Mouse (Mus musculus): Measurements from ENCODE around the gene Entpd3. TPM values are rescaled to one million over a fixed set of nuclear protein-coding genes. Genes with fewer than 3 reads are reported as not detected.
A peak's percentile ranks its signal among the peaks of the same experiment; 100 is the strongest.

Gene Entpd3
- polyA plus RNA-seq, 1 experiment from 2014 or later = 0.30 TPM

- Histone ChIP-seq H3K4me1 (peaks cover 16% of the 10 kb centered on the region), H3K9ac (no peak overlapping the region), H3K36me3 (ENCODE audit: poor library complexity, severe bottlenecking) (no peaks in the 10 kb centered on the region), H3K27ac (no peak overlapping the region), H3K27me3 (peaks cover 33% of the 10 kb centered on the region), H3K4me3 (no peak overlapping the region), H3K4me2 (no peak overlapping the region), H3K9me3 (replicated peaks) (no peaks in the 10 kb centered on the region)
- ATAC-seq = no peak
- WGBS = 38% methylated on average over 6 of the region's 6 CpGs
Observed at GRCm38 (mm10) chr9:120542241-120542640, 2.6 kb downstream of the Entpd3 start.

- no peaks in the 10 kb centered on the region for H3K9me3 ChIP-seq (replicated peaks)
- peaks cover 5% of the 10 kb centered on the region; the same call in 1 of the 2 replicates for H3K4me1 ChIP-seq
- WGBS = 88% methylated on average over 2 of the region's 2 CpGs
- no peak for ATAC-seq
- H3K9ac ChIP-seq = no peak overlapping the region
- H3K27me3 ChIP-seq = peaks cover 7% of the 10 kb centered on the region; the same call in 1 of the 2 replicates
- H3K27ac ChIP-seq = no peak overlapping the region
- H3K4me3 ChIP-seq = no peak overlapping the region
- H3K4me2 ChIP-seq = no peak overlapping the region
- H3K36me3 ChIP-seq (ENCODE audit: poor library complexity, severe bottlenecking) = no peaks in the 10 kb centered on the region
Observed at GRCm38 (mm10) chr9:120545994-120546393, 6.4 kb downstream of the Entpd3 start.

- peaks cover 3% of the 10 kb centered on the region; the same call in 1 of the 2 replicates for H3K27me3 ChIP-seq
- H3K4me1 ChIP-seq = peaks cover 5% of the 10 kb centered on the region; the same call in 1 of the 2 replicates
- no peak overlapping the region for H3K9ac ChIP-seq
- no peaks in the 10 kb centered on the region for H3K9me3 ChIP-seq (replicated peaks)
- H3K4me2 ChIP-seq = no peak overlapping the region
- 95% methylated on average over 9 of the region's 9 CpGs for WGBS
- no peaks in the 10 kb centered on the region for H3K36me3 ChIP-seq (ENCODE audit: poor library complexity, severe bottlenecking)
- no peak for ATAC-seq
- no peak overlapping the region for H3K27ac ChIP-seq
- H3K4me3 ChIP-seq = no peak overlapping the region
Observed at GRCm38 (mm10) chr9:120546482-120546881, 6.9 kb downstream of the Entpd3 start.

- ATAC-seq = no peak
- Histone ChIP-seq H3K4me2 (no peak overlapping the region), H3K27me3 (no peaks in the 10 kb centered on the region), H3K27ac (no peak overlapping the region), H3K36me3 (ENCODE audit: poor library complexity, severe bottlenecking) (no peaks in the 10 kb centered on the region), H3K4me3 (no peak overlapping the region), H3K4me1 (peaks cover 5% of the 10 kb centered on the region; the same call in 1 of the 2 replicates), H3K9ac (no peak overlapping the region), H3K9me3 (replicated peaks) (no peaks in the 10 kb centered on the region)
- 39% methylated on average over 16 of the region's 16 CpGs for WGBS
Observed at GRCm38 (mm10) chr9:120547026-120547668, 7.5 kb downstream of the Entpd3 start.

- no peaks in the 10 kb centered on the region for H3K9me3 ChIP-seq (replicated peaks)
- no peak for ATAC-seq
- H3K27ac ChIP-seq = no peak overlapping the region
- no peaks in the 10 kb centered on the region for H3K36me3 ChIP-seq (ENCODE audit: poor library complexity, severe bottlenecking)
- H3K27me3 ChIP-seq = no peaks in the 10 kb centered on the region
- peaks cover 5% of the 10 kb centered on the region; the same call in 1 of the 2 replicates for H3K4me1 ChIP-seq
- H3K4me3 ChIP-seq = no peak overlapping the region
- WGBS = 95% methylated on average over 9 of the region's 9 CpGs
- no peak overlapping the region for H3K9ac ChIP-seq
- no peak overlapping the region for H3K4me2 ChIP-seq
Observed at GRCm38 (mm10) chr9:120550778-120551177, 11.2 kb downstream of the Entpd3 start.

- no peak overlapping the region for H3K27ac ChIP-seq
- H3K36me3 ChIP-seq (ENCODE audit: poor library complexity, severe bottlenecking) = no peaks in the 10 kb centered on the region
- no peaks in the 10 kb centered on the region for H3K9me3 ChIP-seq (replicated peaks)
- no peaks in the 10 kb centered on the region for H3K27me3 ChIP-seq
- H3K4me1 ChIP-seq = no peaks in the 10 kb centered on the region
- no peak overlapping the region for H3K9ac ChIP-seq
- no peak overlapping the region for H3K4me2 ChIP-seq
- WGBS = 96% methylated on average over 3 of the region's 3 CpGs
- H3K4me3 ChIP-seq = no peak overlapping the region
- ATAC-seq = no peak
Observed at GRCm38 (mm10) chr9:120563590-120563989, 24.0 kb downstream of the Entpd3 start.

- H3K9me3 ChIP-seq (replicated peaks) = no peaks in the 10 kb centered on the region
- H3K9ac ChIP-seq = no peak overlapping the region
- no peaks in the 10 kb centered on the region for H3K36me3 ChIP-seq (ENCODE audit: poor library complexity, severe bottlenecking)
- no peak overlapping the region for H3K4me3 ChIP-seq
- H3K27me3 ChIP-seq = no peaks in the 10 kb centered on the region
- no peaks in the 10 kb centered on the region for H3K4me1 ChIP-seq
- ATAC-seq = no peak
- H3K4me2 ChIP-seq = no peak overlapping the region
- WGBS = 79% methylated on average over 2 of the region's 2 CpGs
- H3K27ac ChIP-seq = no peak overlapping the region
Observed at GRCm38 (mm10) chr9:120564247-120564646, 24.6 kb downstream of the Entpd3 start.

GRCm38 (mm10) chr9:120566384-120566783, 26.8 kb downstream of the Entpd3 start:
- ATAC-seq = no peak
- no peaks in the 10 kb centered on the region for H3K9me3 ChIP-seq (replicated peaks)
- H3K36me3 ChIP-seq (ENCODE audit: poor library complexity, severe bottlenecking) = no peaks in the 10 kb centered on the region
- no peak overlapping the region for H3K27ac ChIP-seq
- no peak overlapping the region for H3K9ac ChIP-seq
- H3K27me3 ChIP-seq = no peaks in the 10 kb centered on the region
- H3K4me2 ChIP-seq = no peak overlapping the region
- WGBS = 93% methylated on average over 5 of the region's 5 CpGs
- H3K4me3 ChIP-seq = no peak overlapping the region
- H3K4me1 ChIP-seq = peaks cover 9% of the 10 kb centered on the region

GRCm38 (mm10) chr9:120568917-120569316, 29.3 kb downstream of the Entpd3 start:
- H3K4me2 ChIP-seq = no peak overlapping the region
- peaks cover 16% of the 10 kb centered on the region for H3K36me3 ChIP-seq (ENCODE audit: poor library complexity, severe bottlenecking)
- no peak overlapping the region for H3K27ac ChIP-seq
- H3K27me3 ChIP-seq = no peaks in the 10 kb centered on the region
- no peaks in the 10 kb centered on the region for H3K9me3 ChIP-seq (replicated peaks)
- H3K9ac ChIP-seq = no peak overlapping the region
- 80% methylated on average over 2 of the region's 2 CpGs for WGBS
- no peak overlapping the region for H3K4me3 ChIP-seq
- ATAC-seq = no peak
- peaks cover 23% of the 10 kb centered on the region for H3K4me1 ChIP-seq

- 63% methylated on average over 13 of the region's 13 CpGs for WGBS
- Histone ChIP-seq H3K9ac (no peak overlapping the region; the same call in 1 of the 2 replicates), H3K27ac (no peak overlapping the region), H3K4me3 (no peak overlapping the region), H3K4me1 (peaks cover 23% of the 10 kb centered on the region), H3K4me2 (no peak overlapping the region), H3K27me3 (no peaks in the 10 kb centered on the region), H3K9me3 (replicated peaks) (no peaks in the 10 kb centered on the region), H3K36me3 (ENCODE audit: poor library complexity, severe bottlenecking) (peaks cover 26% of the 10 kb centered on the region)
- no peak for ATAC-seq
Observed at GRCm38 (mm10) chr9:120569721-120570333, 30.2 kb downstream of the Entpd3 start.

GRCm38 (mm10) chr9:120570334-120570725, 30.7 kb downstream of the Entpd3 start:
- H3K36me3 ChIP-seq (ENCODE audit: poor library complexity, severe bottlenecking) = peaks cover 31% of the 10 kb centered on the region
- no peaks in the 10 kb centered on the region for H3K27me3 ChIP-seq
- 0 out of 2 replicates have a peak overlapping the region, but pooled peaks have one; percentile 10 for H3K9ac ChIP-seq
- no peak for ATAC-seq
- H3K9me3 ChIP-seq (replicated peaks) = no peaks in the 10 kb centered on the region
- 56% methylated on average over 2 of the region's 2 CpGs for WGBS
- H3K4me1 ChIP-seq = peaks cover 23% of the 10 kb centered on the region
- peak overlapping the region; percentile 90 for H3K4me3 ChIP-seq
- peak overlapping the region; percentile 91 for H3K4me2 ChIP-seq
- no peak overlapping the region for H3K27ac ChIP-seq

GRCm38 (mm10) chr9:120570741-120571592, 31.3 kb downstream of the Entpd3 start, which contains the start of gene Rpl14:
TSS of gene Rpl14 (plus strand) at chr9:120571444.
- Histone ChIP-seq H3K27ac (peak within 1 kb of the TSS; percentile 74; the same call in 1 of the 2 replicates), H3K4me2 (peak within 1 kb of the TSS; percentile 91), H3K9ac (peak within 1 kb of the TSS; percentile 88), H3K36me3 (ENCODE audit: poor library complexity, severe bottlenecking) (peaks cover 37% of the 10 kb centered on the region), H3K9me3 (replicated peaks) (no peaks in the 10 kb centered on the region), H3K4me3 (peak within 1 kb of the TSS; percentile 90), H3K4me1 (peaks cover 23% of the 10 kb centered on the region), H3K27me3 (no peaks in the 10 kb centered on the region)
- peak; percentile 98 for ATAC-seq
- WGBS = 5% methylated on average over 43 of the region's 43 CpGs
